Mouse (Mus musculus): ENCODE measurements around the gene Nat10.

GRCm38 (mm10) chr2:103678433-103678832 lies 82.6 kb downstream of the Nat10 start:
- TF ChIP-seq EP300 (IDR thresholded peaks at IDR 0.05; ENCODE audit: low read depth) (no peak), CTCF (IDR thresholded peaks at IDR 0.05; ENCODE audit: low read depth) (no peak)
